Mouse (Mus musculus) neural tube, embryonic 14.5 days (tissue): ENCODE data around the gene Hecw1. TPM values are rescaled to one million over a fixed set of nuclear protein-coding genes. Genes with fewer than 3 reads are reported as not detected.
A peak's percentile ranks its signal among the peaks of the same experiment; 100 is the strongest.
"Not testable (repeated sequence)": the region's sequence is repeated elsewhere in the genome, so short reads cannot be mapped to it uniquely, and the experiment has no call there.

Experiments used
- ATAC-seq: fragments of 200-750 bp; cut with Nextera tagmentation; 2 replicates; pipeline ENCODE4 v1.8.0; 2017; ENCODE audit warnings: low read depth, mild to moderate bottlenecking, moderate TSS enrichment, moderate library complexity
- H3K27ac ChIP-seq: fragments of 300-500 bp; sonication (generic); 2 replicates; pipeline ENCODE4 v1.5.1; 2014; ENCODE audit warnings: low read depth, mild to moderate bottlenecking, control low read depth, low read length, moderate library complexity, mixed read lengths
- H3K27me3 ChIP-seq: fragments of 300-500 bp; sonication (generic); 2 replicates; pipeline ENCODE4 v1.6.1; 2014; ENCODE audit warnings: low read length; ENCODE audit not compliant: control insufficient read depth, insufficient read depth
- H3K36me3 ChIP-seq: fragments of 300-500 bp; sonication (generic); 2 replicates; pipeline ENCODE4 v1.6.1; 2014; ENCODE audit warnings: low read length, mixed read lengths; ENCODE audit not compliant: control insufficient read depth, insufficient read depth
- H3K4me1 ChIP-seq: fragments of 300-500 bp; sonication (generic); 2 replicates; pipeline ENCODE4 v1.6.1; 2014; ENCODE audit warnings: low read length; ENCODE audit not compliant: control insufficient read depth, insufficient read depth
- H3K4me2 ChIP-seq: fragments of 300-500 bp; sonication (generic); 2 replicates; pipeline ENCODE4 v1.6.1; 2014; ENCODE audit warnings: mild to moderate bottlenecking, low read depth, low read length, control low read depth
- H3K4me3 ChIP-seq: fragments of 300-500 bp; sonication (generic); 2 replicates; pipeline ENCODE4 v1.5.1; 2014; ENCODE audit warnings: low read depth, low read length, control low read depth, mixed read lengths
- H3K9ac ChIP-seq: fragments of 300-500 bp; sonication (generic); replicated peaks from 2 replicates; pipeline ENCODE4 v1.6.1; 2014; ENCODE audit warnings: low read depth, mild to moderate bottlenecking, control low read depth, low read length, mixed read lengths
- H3K9me3 ChIP-seq: fragments of 300-500 bp; sonication (generic); 2 replicates; pipeline ENCODE4 v1.6.1; 2016; ENCODE audit warnings: low read length; ENCODE audit not compliant: control insufficient read depth
- WGBS: fragments of 180-500 bp; shearing (Covaris S2); extraction: QIAGEN DNeasy Blood & Tissue Kit; methylation state at CpG from one replicate; pipeline ENCODE4 v1.1.7; 2014; 5-methylcytosine and 5-hydroxymethylcytosine counted together
- polyA plus RNA-seq: library from polyadenylated mRNA; unstranded; fragments of >200 nt; fragmentation: Nextera tagmentation; extraction: Ambion mirVana; gene quantifications from 2 replicates; pipeline ENCODE4 v1.2.1, GENCODE M21; 2014

Hecw1 gene
- polyA plus RNA-seq, 1 experiment from 2014 or later = 55.3 TPM

GRCm38 (mm10) chr13:14302921-14303320 lies 220.1 kb downstream of the Hecw1 start:
- Histone ChIP-seq H3K4me1 (no peaks in the 10 kb centered on the region), H3K27ac (no peak overlapping the region), H3K27me3 (no peaks in the 10 kb centered on the region), H3K4me3 (no peak overlapping the region), H3K9ac (no peak overlapping the region), H3K9me3 (no peaks in the 10 kb centered on the region), H3K36me3 (peaks cover 15% of the 10 kb centered on the region), H3K4me2 (no peak overlapping the region)
- ATAC-seq = no peak
- 51% methylated on average over 2 of the region's 2 CpGs for WGBS

- Histone ChIP-seq H3K9ac (no peak overlapping the region), H3K4me2 (no peak overlapping the region)
These were observed 233.0 kb downstream of the Hecw1 start for GRCm38 (mm10) chr13:14290016-14290415.

GRCm38 (mm10) chr13:14271476-14271875 lies 251.6 kb downstream of the Hecw1 start:
- no peaks in the 10 kb centered on the region for H3K27me3 ChIP-seq
- ATAC-seq = no peak
- H3K4me1 ChIP-seq = no peaks in the 10 kb centered on the region
- no peaks in the 10 kb centered on the region for H3K9me3 ChIP-seq
- no peak overlapping the region for H3K27ac ChIP-seq
- H3K4me2 ChIP-seq = no peak overlapping the region
- H3K4me3 ChIP-seq = no peak overlapping the region
- no peak overlapping the region for H3K9ac ChIP-seq
- peaks cover 3% of the 10 kb centered on the region; the same call in 1 of the 2 replicates for H3K36me3 ChIP-seq

More at GRCm38 (mm10) chr13:14290016-14290415, 233.0 kb downstream of the Hecw1 start:
- H3K27me3 ChIP-seq = no peaks in the 10 kb centered on the region
- no peak overlapping the region for H3K4me3 ChIP-seq
- 33% methylated on average over 1 of the region's 1 CpGs for WGBS
- no peaks in the 10 kb centered on the region for H3K4me1 ChIP-seq
- H3K36me3 ChIP-seq = peaks cover 5% of the 10 kb centered on the region; the same call in 1 of the 2 replicates
- H3K27ac ChIP-seq = no peak overlapping the region
- no peaks in the 10 kb centered on the region for H3K9me3 ChIP-seq
- ATAC-seq = no peak

DNA sequence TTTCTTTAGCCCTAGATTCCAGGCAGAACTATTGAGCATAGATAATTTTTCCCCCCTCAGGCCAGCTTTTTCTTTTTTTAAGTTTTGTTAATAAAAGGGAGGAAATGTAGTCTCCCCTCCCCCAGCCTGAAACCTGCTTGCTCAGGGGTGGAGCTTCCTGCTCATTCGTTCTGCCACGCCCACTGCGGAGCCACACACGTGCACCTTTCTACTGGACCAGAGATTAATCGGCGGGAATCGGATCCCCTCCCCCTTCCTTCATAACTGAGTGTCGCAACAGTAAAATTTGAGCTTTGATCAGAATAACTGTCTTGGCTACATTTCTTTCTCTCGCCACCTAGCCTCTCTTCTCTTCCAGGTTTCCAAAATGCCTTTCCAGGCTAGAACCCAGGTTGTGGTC lies 262.1 kb downstream of the Hecw1 start:
- H3K4me3 ChIP-seq, H3K27ac ChIP-seq, H3K27me3 ChIP-seq, H3K9me3 ChIP-seq, H3K9ac ChIP-seq, H3K4me2 ChIP-seq, ATAC-seq, H3K4me1 ChIP-seq: not testable (repeated sequence)
- H3K36me3 ChIP-seq = peaks cover 12% of the 10 kb centered on the region
- 38% methylated on average over 8 of the region's 9 CpGs for WGBS

DNA sequence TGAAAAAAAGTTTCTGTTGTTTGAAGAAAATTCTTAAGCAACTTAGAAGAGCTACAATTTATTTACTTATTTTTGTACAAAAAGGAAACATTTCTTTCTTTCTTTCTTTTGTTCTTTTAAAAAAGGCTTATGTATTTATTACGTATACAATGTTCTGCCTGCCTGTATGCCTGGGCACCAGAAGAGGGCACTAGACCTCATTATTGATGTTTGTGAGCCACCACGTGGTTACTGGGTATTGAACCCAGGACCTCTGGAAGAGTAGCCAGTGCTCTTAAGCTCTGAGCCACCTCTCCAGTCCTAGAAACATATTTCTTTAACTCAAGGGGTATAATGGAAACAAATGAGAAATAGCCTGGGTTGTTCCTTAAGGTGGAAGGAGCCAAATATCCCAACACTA lies 277.1 kb downstream of the Hecw1 start:
- WGBS = 62% methylated on average over 2 of the region's 2 CpGs

DNA sequence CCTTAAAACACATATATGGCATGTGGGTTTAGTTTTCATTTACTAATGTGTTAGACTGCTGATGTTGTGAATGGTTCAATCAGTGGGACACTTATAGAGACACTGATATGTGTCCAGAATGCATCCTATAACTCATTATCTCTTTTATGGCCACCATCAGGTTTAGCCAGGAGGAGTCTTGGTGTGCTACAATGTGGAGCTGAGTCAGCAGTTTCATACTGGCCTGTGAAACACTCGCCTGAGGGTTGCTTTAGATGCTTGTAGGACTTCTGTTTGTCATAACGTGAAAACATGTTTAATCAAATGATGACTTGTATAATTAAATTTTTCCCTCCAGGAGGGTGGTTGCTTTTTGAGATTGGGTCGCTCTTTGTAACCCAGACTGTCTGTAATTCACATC lies 343.4 kb downstream of the Hecw1 start:
- Histone ChIP-seq H3K27me3 (no peaks in the 10 kb centered on the region), H3K36me3 (no peaks in the 10 kb centered on the region; the same call in 1 of the 2 replicates), H3K9me3 (no peaks in the 10 kb centered on the region), H3K4me2 (no peak overlapping the region), H3K27ac (no peak overlapping the region), H3K9ac (no peak overlapping the region), H3K4me3 (no peak overlapping the region), H3K4me1 (no peaks in the 10 kb centered on the region)
- peak; percentile 48; the same call in 1 of the 2 replicates for ATAC-seq
- 82% methylated on average over 3 of the region's 3 CpGs for WGBS

More for the DNA sequence above, 277.1 kb downstream of the Hecw1 start:
- Histone ChIP-seq H3K4me3 (no peak overlapping the region), H3K4me1 (no peaks in the 10 kb centered on the region), H3K27ac (no peak overlapping the region), H3K9ac (no peak overlapping the region), H3K9me3 (no peaks in the 10 kb centered on the region), H3K27me3 (no peaks in the 10 kb centered on the region), H3K4me2 (no peak overlapping the region), H3K36me3 (peaks cover 4% of the 10 kb centered on the region; the same call in 1 of the 2 replicates)
- ATAC-seq = no peak

DNA sequence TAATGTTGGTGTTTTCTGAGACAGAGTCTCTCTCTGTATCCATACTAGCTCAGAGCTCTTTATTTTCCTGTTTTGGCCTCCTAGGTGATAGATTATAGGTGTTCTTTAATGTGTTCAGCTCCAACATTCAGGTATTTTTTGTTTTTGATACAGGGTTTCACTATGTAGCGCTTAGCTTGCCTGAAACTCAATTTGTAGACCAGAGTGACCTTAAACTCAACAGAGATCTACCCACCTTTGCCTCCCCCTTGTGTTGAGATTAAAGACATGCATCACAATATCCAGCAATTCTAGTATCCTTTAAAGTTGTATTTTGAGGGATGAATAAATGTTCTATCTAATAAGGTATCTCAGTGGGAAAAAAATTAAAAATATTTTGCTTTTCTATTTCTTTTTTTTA lies 345.0 kb downstream of the Hecw1 start:
- WGBS = 97% methylated on average over 1 of the region's 1 CpGs
- no peak for ATAC-seq
- Histone ChIP-seq H3K4me3 (no peak overlapping the region), H3K4me2 (no peak overlapping the region), H3K9ac (no peak overlapping the region), H3K4me1 (no peaks in the 10 kb centered on the region), H3K27me3 (no peaks in the 10 kb centered on the region), H3K36me3 (no peaks in the 10 kb centered on the region), H3K9me3 (no peaks in the 10 kb centered on the region), H3K27ac (no peak overlapping the region)

Other genes with a start within 250 kb of the Hecw1 start
- 127 and 130 TPM in 2 replicates for gene Mrpl32, start 89.9 kb upstream of the Hecw1 start, polyA plus RNA-seq
- 174 and 181 TPM in 2 replicates for gene Psma2, start 90.0 kb upstream of the Hecw1 start, polyA plus RNA-seq
- 46.0 and 47.3 TPM in 2 replicates for gene AW209491, start 106.9 kb upstream of the Hecw1 start, polyA plus RNA-seq